Mouse (Mus musculus): ENCODE measurements around the gene Srrm3. TPM values are rescaled to one million over a fixed set of nuclear protein-coding genes. Genes with fewer than 3 reads are reported as not detected.

Srrm3 gene
- total RNA-seq, 2 experiments from 2014 or later = 87.6 to 91.5 TPM

Small RNA genes within 50 kb of the gene (microRNA-seq; reads per million reads assigned to microRNA genes)
- gene Gm23268 = not detected

Other genes starting within 250 kb of the Srrm3 start
- not detected for gene Ccl26, start 243.3 kb upstream of the Srrm3 start, total RNA-seq (2021)
- gene Ccl24, start 233.8 kb upstream of the Srrm3 start, total RNA-seq (2021) = under 1 TPM in 1 of 2 experiments, not detected in 1; 0.52 TPM
- gene Rhbdd2, start 174.3 kb upstream of the Srrm3 start, total RNA-seq (2021) = 10 to 100 TPM; 53.8 to 68.7 TPM
- 10 to 100 TPM; 77.3 to 80.5 TPM for gene Por, start 136.9 kb upstream of the Srrm3 start, total RNA-seq (2021)
- gene Tmem120a, start 62.4 kb upstream of the Srrm3 start, total RNA-seq (2021) = 10 to 100 TPM; 44.4 to 47.0 TPM
- gene Styxl1, start 28.5 kb upstream of the Srrm3 start, total RNA-seq (2021) = not detected
- 100 to 1,000 TPM; 359 to 370 TPM for gene Mdh2, start 28.4 kb upstream of the Srrm3 start, total RNA-seq (2021)
- 1 to 10 TPM; 3.2 to 3.7 TPM for gene Hspb1, start 81.0 kb downstream of the Srrm3 start, total RNA-seq (2021)
- gene Ywhag, start 127.7 kb downstream of the Srrm3 start, total RNA-seq (2021) = 1,000 to 10,000 TPM; 1,399 to 1,485 TPM
- gene Ssc4d, start 167.6 kb downstream of the Srrm3 start, total RNA-seq (2021) = 1 to 10 TPM; 2.0 to 2.7 TPM
- gene Zp3, start 173.2 kb downstream of the Srrm3 start, total RNA-seq (2021) = not detected
- gene Dtx2, start 187.9 kb downstream of the Srrm3 start, total RNA-seq (2021) = 10 to 100 TPM; 13.8 to 14.4 TPM
- not detected for gene Upk3b, start 231.6 kb downstream of the Srrm3 start, total RNA-seq (2021)
- not detected for gene Upk3bl, start 247.6 kb downstream of the Srrm3 start, total RNA-seq (2021)

Measured in left cerebral cortex, postnatal 4 days (tissue).